Mouse (Mus musculus) heart, postnatal 0 days (tissue): ENCODE data around the gene Cyp4v3.

Experiments
- CTCF ChIP-seq: IDR thresholded peaks from 2 replicates; pipeline ENCODE4 v1.5.1; 2016; ENCODE audit warnings: antibody characterized with exemption, control low read depth, low read depth
- EP300 ChIP-seq: IDR thresholded peaks from 2 replicates; pipeline ENCODE4 v1.6.1; 2016; ENCODE audit warnings: antibody characterized with exemption, low read depth

- no peak for TF ChIP-seq CTCF
- no peak for TF ChIP-seq EP300
These were observed 47.6 kb upstream of the Cyp4v3 start for GRCm38 (mm10) chr8:45380598-45380997.
